Mouse (Mus musculus): ENCODE results near the gene Hoxb3.

Hoxb3 gene

DNA sequence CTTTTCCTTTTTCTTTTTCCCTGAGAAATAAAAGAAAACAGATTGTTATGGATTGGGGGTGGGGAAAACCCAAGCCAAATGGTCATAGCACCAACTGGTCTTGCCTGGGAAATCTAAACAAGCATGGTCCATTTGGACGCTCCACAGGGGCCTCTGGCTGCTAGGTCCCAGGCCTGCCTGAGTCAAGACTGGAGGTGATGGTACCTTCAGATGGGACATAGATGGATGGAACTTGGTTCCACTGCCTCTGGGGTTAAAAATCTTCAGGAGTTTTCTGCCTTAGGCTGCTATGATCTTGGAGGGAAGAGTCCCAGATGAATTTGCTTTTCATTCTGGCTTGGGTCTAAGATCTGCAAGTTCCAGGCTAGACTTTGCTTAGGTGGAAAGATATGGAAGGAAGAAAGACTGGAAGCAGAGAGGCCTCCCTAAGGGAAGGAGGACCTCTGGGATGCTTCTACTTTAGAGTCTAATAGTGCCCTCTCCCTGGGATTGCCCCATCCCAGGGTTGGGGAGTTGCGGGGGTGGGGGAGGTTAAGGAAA lies 20.1 kb downstream of the Hoxb3 start:
- in situ Hi-C loops (cut with MboI; ENCODE audit: low pct_unique_long_range_greater_than_20kb in 1 of 2, low sequenced_read_pairs in 2 of 2, unreplicated experiment in 1 of 2), result loop anchor here in 1 of 2 experiments (25.0 kb wide), 1 partner anchor 669 kb away; the partner anchor contains the start of gene Sp6

DNA sequence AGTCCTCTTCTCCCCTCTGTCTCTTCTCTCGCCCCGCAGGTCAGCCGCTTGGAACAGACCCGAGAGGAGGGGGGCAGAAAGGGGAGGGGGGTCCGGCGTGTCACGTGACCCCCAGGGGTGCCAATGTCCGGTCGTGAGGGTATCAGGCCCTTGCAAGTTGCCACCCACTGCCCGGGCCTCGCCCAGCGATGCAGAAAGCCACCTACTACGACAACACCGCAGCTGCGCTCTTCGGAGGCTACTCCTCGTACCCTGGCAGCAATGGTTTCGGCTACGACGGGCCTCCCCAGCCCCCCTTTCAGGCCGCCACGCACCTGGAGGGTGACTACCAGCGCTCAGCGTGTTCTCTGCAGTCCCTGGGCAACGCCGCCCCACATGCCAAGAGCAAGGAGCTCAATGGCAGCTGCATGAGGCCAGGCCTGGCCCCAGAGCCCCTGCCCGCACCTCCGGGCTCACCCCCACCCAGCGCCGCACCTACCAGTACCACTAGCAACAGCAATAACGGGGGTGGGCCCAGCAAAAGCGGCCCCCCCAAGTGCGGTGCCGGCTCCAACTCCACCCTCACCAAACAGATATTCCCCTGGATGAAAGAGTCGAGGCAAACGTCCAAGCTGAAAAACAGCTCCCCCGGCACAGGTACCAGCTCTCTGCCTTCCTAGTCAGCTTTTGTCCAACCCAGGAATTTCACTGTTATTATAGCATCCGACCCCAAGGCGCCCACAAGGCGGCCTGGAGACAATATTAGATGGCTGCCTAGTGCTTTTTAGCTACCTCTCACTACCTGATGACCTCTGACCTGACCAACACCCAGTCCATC lies 21.1 kb downstream of the Hoxb3 start:
- in situ Hi-C loops (cut with MboI; ENCODE audit: low pct_unique_long_range_greater_than_20kb in 1 of 2, low sequenced_read_pairs in 2 of 2, unreplicated experiment in 1 of 2), result loop anchor here in 1 of 2 experiments (25.0 kb wide), 1 partner anchor 668 kb away; the partner anchor contains the start of gene Sp6

DNA sequence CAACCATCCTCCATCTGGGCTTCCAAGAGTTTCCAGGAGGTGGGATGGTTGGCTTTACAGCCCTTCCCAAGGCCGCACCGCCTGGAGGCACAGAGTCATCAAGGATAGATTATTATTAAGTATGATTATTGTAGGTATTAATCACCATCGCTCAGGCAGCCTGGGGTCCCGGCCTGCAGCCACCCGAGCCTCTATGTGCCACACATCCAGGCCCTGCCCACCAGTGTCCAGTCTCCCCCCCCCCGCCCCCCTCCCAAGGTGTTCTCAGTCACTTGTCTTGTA lies 21.7 kb downstream of the Hoxb3 start:
- in situ Hi-C loops (cut with MboI; ENCODE audit: low pct_unique_long_range_greater_than_20kb in 1 of 2, low sequenced_read_pairs in 2 of 2, unreplicated experiment in 1 of 2), result loop anchor here in 1 of 2 experiments (25.0 kb wide), 1 partner anchor 667 kb away; the partner anchor contains the start of gene Sp6

GRCm38 (mm10) chr11:96345220-96345892 lies 22.2 kb downstream of the Hoxb3 start:
- in situ Hi-C loops (cut with MboI; ENCODE audit: low pct_unique_long_range_greater_than_20kb in 1 of 2, low sequenced_read_pairs in 2 of 2, unreplicated experiment in 1 of 2), result loop anchor here in 1 of 2 experiments (25.0 kb wide), 1 partner anchor 667 kb away; the partner anchor contains the start of gene Sp6

GRCm38 (mm10) chr11:96345893-96346806 lies 23.0 kb downstream of the Hoxb3 start:
- in situ Hi-C loops (cut with MboI; ENCODE audit: low pct_unique_long_range_greater_than_20kb in 1 of 2, low sequenced_read_pairs in 2 of 2, unreplicated experiment in 1 of 2), result loop anchor here in 1 of 2 experiments (25.0 kb wide), 1 partner anchor 666 kb away; the partner anchor contains the start of gene Sp6

DNA sequence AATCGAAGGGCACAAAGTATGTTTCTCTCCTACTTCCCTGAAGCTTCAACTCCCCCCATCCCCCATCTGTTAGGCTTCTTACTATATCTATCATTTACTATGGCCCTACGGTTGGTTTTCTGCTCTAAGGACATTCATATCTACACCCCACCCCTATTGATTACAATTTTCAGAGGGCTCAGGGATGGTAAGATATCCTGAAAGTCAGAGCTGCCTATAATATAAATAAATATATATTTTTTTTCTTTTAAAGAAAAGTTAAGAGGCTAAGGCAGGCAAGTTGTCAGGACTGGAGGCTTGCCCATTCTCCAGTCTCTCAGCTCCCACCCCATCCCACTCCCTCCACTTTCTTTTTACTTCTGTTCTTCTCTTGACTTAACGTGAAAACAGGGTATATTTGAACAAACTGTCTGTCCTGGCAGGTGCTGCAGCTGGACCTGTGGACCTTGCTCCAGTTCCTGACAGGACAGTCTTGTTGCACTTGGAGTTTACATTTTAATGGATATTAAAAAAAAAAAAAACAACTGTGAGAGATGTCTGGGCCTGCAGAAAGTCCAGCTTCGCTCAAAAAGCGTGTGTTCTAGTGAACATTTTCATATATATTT lies 23.9 kb downstream of the Hoxb3 start:
- in situ Hi-C loops (cut with MboI; ENCODE audit: low pct_unique_long_range_greater_than_20kb in 1 of 2, low sequenced_read_pairs in 2 of 2, unreplicated experiment in 1 of 2), result loop anchor here in 1 of 2 experiments (25.0 kb wide), 1 partner anchor 665 kb away; the partner anchor contains the start of gene Sp6

DNA sequence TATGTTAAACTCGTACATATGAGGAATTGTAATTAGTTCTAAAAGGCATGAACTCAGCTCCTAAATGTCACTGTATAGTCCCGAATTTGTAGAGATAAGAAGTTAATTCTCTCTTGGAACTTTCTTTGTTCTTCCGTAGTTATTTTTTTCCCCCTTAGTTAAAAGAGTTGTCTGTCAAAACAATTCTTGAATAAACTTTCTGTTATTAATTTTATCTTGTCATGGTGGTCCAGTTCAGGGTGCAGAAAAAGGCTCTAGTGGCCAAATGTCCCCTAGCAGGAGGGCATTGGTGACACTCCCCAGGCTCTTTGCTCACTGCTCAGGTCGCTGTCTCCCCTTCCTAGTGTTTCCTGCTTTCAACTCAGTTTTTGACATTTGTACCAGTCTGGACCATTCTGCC lies 24.6 kb downstream of the Hoxb3 start:
- in situ Hi-C loops (cut with MboI; ENCODE audit: low pct_unique_long_range_greater_than_20kb in 1 of 2, low sequenced_read_pairs in 2 of 2, unreplicated experiment in 1 of 2), result loop anchor here in 1 of 2 experiments (25.0 kb wide), 1 partner anchor 665 kb away; the partner anchor contains the start of gene Sp6

DNA sequence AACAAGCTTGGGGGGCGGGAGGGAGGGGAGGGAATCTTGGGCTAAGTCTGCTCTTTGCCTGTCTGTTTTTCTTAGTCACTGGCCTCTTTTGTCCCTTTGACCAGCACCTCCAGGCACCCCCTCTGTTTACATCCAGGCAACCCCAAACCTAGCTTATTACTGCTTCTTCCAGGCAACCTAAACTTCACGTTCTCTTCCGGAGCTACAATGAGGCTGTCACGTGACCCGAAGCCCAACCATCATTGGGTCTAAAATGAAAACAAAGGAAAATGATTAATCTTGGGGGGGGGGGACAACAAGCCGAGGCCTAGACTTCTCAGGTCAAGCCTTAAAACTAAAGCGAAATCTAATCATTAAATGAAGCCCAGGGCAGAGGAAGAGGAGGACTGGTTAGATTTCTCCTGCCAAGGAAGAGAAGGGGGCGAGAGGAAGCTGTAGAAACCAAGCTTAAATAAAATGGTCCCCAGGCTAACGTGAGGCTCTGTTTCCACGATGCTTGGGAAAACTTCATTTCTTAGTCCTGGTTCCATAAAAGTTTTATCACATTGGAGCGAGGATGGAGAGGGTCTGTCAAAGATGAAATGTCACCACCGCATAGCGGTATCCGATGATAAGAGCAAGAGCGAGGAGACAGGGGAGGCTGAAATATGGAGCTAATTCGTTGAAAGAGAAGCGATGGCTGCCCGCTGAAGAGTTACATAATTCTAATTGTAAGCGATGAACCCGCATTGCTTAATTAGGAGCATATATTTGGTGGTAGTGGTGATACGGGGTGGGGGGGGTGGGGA lies 25.2 kb downstream of the Hoxb3 start:
- in situ Hi-C loops (cut with MboI; ENCODE audit: low pct_unique_long_range_greater_than_20kb in 1 of 2, low sequenced_read_pairs in 2 of 2, unreplicated experiment in 1 of 2), result loop anchor here in 1 of 2 experiments (25.0 kb wide), 1 partner anchor 664 kb away; the partner anchor contains the start of gene Sp6

GRCm38 (mm10) chr11:96348988-96349387 lies 25.9 kb downstream of the Hoxb3 start:
- in situ Hi-C loops (cut with MboI; ENCODE audit: low pct_unique_long_range_greater_than_20kb in 1 of 2, low sequenced_read_pairs in 2 of 2, unreplicated experiment in 1 of 2), result loop anchor here in 1 of 2 experiments (25.0 kb wide), 1 partner anchor 663 kb away; the partner anchor contains the start of gene Sp6

GRCm38 (mm10) chr11:96349491-96350340 lies 26.6 kb downstream of the Hoxb3 start:
- in situ Hi-C loops (cut with MboI; ENCODE audit: low pct_unique_long_range_greater_than_20kb in 1 of 2, low sequenced_read_pairs in 2 of 2, unreplicated experiment in 1 of 2), result loop anchor here in 1 of 2 experiments (25.0 kb wide), 1 partner anchor 663 kb away; the partner anchor contains the start of gene Sp6

DNA sequence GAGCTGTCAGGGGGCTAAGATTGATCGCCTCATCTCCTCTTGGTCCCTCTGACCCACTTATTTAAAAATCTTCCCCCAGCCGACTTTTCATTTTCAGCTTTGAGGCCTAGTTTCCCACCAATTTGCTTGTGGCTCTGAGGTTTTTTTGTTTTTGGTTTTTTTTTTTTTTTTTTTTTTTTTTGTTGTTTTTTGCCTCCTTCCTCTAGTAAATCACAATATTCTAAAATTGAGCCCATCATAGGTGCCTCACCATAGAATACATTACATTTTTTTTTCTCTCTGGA lies 27.2 kb downstream of the Hoxb3 start, which contains the start of gene Hoxb2:
Hoxb2 (plus strand) TSS at position 185 of the 284 bp plus-strand sequence.
- in situ Hi-C loops (cut with MboI; ENCODE audit: low pct_unique_long_range_greater_than_20kb in 1 of 2, low sequenced_read_pairs in 2 of 2, unreplicated experiment in 1 of 2), result no loop called here

GRCm38 (mm10) chr11:96350791-96351190 lies 27.7 kb downstream of the Hoxb3 start:
- in situ Hi-C loops (cut with MboI; ENCODE audit: low pct_unique_long_range_greater_than_20kb in 1 of 2, low sequenced_read_pairs in 2 of 2, unreplicated experiment in 1 of 2), result no loop called here

DNA sequence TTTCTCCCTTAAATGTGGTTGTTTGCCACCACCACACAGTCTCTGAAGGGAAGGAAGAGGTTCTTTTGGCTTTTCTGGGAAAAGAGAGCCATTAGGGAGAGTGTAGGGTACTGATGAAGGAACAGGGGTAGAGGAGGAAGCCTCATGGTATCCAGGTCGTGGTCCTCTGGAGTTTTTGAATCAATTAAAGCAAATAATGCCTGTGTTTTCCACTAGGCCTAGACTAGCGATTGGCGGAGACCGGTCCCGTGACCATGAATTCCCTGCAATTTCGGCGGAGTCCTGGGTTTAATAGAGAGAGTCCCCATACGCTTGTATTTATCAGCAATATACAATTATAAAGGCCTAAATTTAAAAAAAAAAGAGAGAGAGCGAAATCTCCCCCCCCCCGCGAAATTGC lies 28.2 kb downstream of the Hoxb3 start:
- in situ Hi-C loops (cut with MboI; ENCODE audit: low pct_unique_long_range_greater_than_20kb in 1 of 2, low sequenced_read_pairs in 2 of 2, unreplicated experiment in 1 of 2), result no loop called here

DNA sequence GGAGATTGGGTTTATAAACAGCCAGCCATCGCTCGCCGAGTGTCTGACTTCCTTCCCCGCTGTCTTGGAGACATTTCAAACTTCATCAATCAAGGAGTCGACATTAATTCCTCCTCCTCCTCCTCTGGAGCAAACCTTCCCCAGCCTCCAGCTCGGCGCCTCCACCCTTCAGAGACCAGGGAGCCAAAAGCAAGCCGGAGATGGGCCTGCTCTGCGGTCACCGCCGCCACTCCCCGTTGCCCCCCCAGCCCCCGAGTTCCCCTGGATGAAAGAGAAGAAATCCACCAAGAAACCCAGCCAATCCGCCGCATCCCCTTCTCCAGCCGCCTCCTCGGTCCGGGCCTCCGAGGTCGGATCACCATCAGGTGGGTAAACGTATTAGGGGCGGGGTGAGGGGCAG lies 28.7 kb downstream of the Hoxb3 start:
- in situ Hi-C loops (cut with MboI; ENCODE audit: low pct_unique_long_range_greater_than_20kb in 1 of 2, low sequenced_read_pairs in 2 of 2, unreplicated experiment in 1 of 2), result no loop called here

- in situ Hi-C loops (cut with MboI; ENCODE audit: low pct_unique_long_range_greater_than_20kb in 1 of 2, low sequenced_read_pairs in 2 of 2, unreplicated experiment in 1 of 2), result no loop called here
These were observed 29.8 kb downstream of the Hoxb3 start for GRCm38 (mm10) chr11:96352691-96353521.

GRCm38 (mm10) chr11:96353522-96353841 lies 30.4 kb downstream of the Hoxb3 start:
- in situ Hi-C loops (cut with MboI; ENCODE audit: low pct_unique_long_range_greater_than_20kb in 1 of 2, low sequenced_read_pairs in 2 of 2, unreplicated experiment in 1 of 2), result no loop called here
